Mouse (Mus musculus) right cerebral cortex, postnatal 36 days (tissue): ENCODE measurements around the gene Fat4.

Experiments used
- DNase-seq, 2 experiments: peaks; one replicate each; pipeline ENCODE4 v3.0.0; 2022; ENCODE audit warnings: low spot score in 2 of 2, mixed read lengths in 1 of 2

Fat4 gene

GRCm38 (mm10) chr3:38907676-38908425 is 21.1 kb downstream of the Fat4 start:
- no peak for DNase-seq

- DNase-seq = no peak
Observed at GRCm38 (mm10) chr3:38908426-38909111, 21.8 kb downstream of the Fat4 start.

GRCm38 (mm10) chr3:38912768-38913487 is 26.2 kb downstream of the Fat4 start:
- no peak for DNase-seq

- DNase-seq = no peak
Observed at GRCm38 (mm10) chr3:38913488-38914105, 26.9 kb downstream of the Fat4 start.

GRCm38 (mm10) chr3:38918926-38919325 is 32.2 kb downstream of the Fat4 start:
- DNase-seq = no peak

GRCm38 (mm10) chr3:38921031-38921430 is 34.3 kb downstream of the Fat4 start:
- DNase-seq = no peak

GRCm38 (mm10) chr3:38923251-38923686 is 36.5 kb downstream of the Fat4 start:
- no peak for DNase-seq

GRCm38 (mm10) chr3:38928076-38928686 is 41.4 kb downstream of the Fat4 start:
- DNase-seq = no peak

- DNase-seq = no peak
Observed at GRCm38 (mm10) chr3:38928751-38929150, 42.0 kb downstream of the Fat4 start.

- DNase-seq = peak; percentile 28 to 55
Observed at GRCm38 (mm10) chr3:38934780-38935179, 48.0 kb downstream of the Fat4 start.

- DNase-seq = no peak
Observed at GRCm38 (mm10) chr3:38936485-38936884, 49.7 kb downstream of the Fat4 start.

- DNase-seq = no peak
Observed at GRCm38 (mm10) chr3:38937159-38937558, 50.4 kb downstream of the Fat4 start.

GRCm38 (mm10) chr3:38938136-38938535 is 51.4 kb downstream of the Fat4 start:
- DNase-seq = no peak

GRCm38 (mm10) chr3:38939573-38939972 is 52.8 kb downstream of the Fat4 start:
- no peak for DNase-seq

GRCm38 (mm10) chr3:38940327-38940726 is 53.6 kb downstream of the Fat4 start:
- DNase-seq = no peak

- no peak for DNase-seq
Observed at GRCm38 (mm10) chr3:38945157-38945556, 58.4 kb downstream of the Fat4 start.

- no peak for DNase-seq
Observed at GRCm38 (mm10) chr3:38947706-38948105, 61.0 kb downstream of the Fat4 start.

GRCm38 (mm10) chr3:38952602-38953001 is 65.9 kb downstream of the Fat4 start:
- no peak for DNase-seq

GRCm38 (mm10) chr3:38954196-38954595 is 67.5 kb downstream of the Fat4 start:
- DNase-seq = no peak

GRCm38 (mm10) chr3:38956012-38956648 is 69.4 kb downstream of the Fat4 start:
- no peak for DNase-seq

- no peak for DNase-seq
Observed at GRCm38 (mm10) chr3:38957186-38957585, 70.4 kb downstream of the Fat4 start.
